Mouse (Mus musculus): ENCODE data around the gene Tmem91. TPM values are rescaled to one million over a fixed set of nuclear protein-coding genes. Genes with fewer than 3 reads are reported as not detected.

The Tmem91 gene
- polyA plus RNA-seq, 1 experiment from 2014 or later: 1.4 TPM

DNA sequence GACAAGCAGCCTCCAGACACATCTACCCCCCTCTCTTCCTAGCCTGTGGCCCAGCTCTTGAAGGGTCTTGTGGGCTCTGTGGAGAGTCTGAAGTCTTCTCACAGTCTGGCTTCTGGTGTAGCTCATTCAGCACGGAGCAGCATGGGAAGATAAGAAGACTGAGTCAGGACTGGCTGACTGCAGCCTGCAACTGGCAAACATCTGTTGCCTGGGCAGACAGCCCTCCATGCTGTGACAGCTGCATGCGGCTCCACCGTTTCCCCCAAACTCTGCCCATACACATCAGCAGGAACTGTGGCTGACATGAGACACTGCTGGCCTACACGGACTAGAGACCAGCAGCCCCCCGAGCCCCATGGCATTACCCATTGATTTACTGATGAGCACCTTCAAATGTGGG lies 50.1 kb downstream of the Tmem91 start:
- no peak overlapping the region for H3K4me3 ChIP-seq
- no peak overlapping the region for H3K9ac ChIP-seq
- peak overlapping the region; percentile 61 for H3K27ac ChIP-seq (replicated peaks)
- H3K36me3 ChIP-seq: peaks cover 56% of the 10 kb centered on the region
- no peak overlapping the region for H3K4me2 ChIP-seq
- WGBS: 44% methylated on average over 5 of the region's 5 CpGs
- H3K27me3 ChIP-seq (replicated peaks): 0 out of 2 replicates have a peak, but pooled peaks cover 8% of the 10 kb centered on the region
- peaks cover 58% of the 10 kb centered on the region for H3K4me1 ChIP-seq
- no peak for ATAC-seq (ENCODE audit: extremely low read depth, insufficient number of reproducible peaks, low FRiP score, low TSS enrichment)
- no peaks in the 10 kb centered on the region for H3K9me3 ChIP-seq

DNA sequence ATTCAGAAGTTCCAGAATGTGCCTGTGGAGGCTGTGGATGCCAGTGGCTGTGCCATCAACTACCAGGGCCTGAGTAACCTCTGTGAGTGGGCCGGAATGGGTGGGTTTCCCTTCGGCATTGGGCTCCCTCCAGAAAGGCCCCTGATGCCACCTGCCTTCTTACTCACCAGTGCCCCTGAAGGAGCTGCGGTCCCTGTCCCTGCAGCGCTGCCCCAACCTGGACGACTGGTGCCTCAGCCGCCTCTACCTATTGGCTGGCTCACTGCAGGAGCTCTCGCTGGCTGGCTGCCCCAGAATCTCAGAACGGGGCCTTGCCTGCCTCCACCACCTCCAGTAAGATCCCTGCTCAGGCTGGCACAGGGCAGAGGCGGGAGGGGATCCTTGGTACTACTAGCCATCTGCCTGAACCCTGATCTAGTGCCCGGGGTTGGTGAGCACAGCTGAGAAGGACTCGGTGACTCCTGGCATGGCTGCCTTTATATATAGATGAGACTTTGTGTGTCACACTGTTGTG lies 51.1 kb downstream of the Tmem91 start:
- H3K4me2 ChIP-seq: no peak overlapping the region

DNA sequence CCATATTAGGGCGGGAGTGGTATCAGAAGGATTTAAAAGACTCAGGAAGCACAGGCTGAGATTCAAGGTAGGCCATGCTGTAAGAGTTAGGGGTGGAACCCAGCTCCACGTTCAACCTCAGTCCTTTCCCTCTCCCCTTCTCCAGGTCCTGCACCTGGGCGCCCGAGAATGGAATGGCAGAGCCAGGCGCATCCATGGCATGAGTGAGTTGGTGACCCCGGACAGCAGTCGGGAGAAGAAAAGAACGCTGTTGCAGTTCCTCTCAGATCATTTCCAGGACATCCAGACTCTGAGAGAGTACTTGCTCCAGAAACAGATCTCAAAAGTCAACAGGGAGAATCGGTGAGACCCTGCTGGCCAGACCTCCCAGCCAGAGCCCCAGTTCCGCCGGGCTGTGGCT lies 54.2 kb downstream of the Tmem91 start:
- 86% methylated on average over 11 of the region's 11 CpGs for WGBS
- H3K27me3 ChIP-seq (replicated peaks): 0 out of 2 replicates have a peak, but pooled peaks cover 10% of the 10 kb centered on the region
- H3K9me3 ChIP-seq: no peaks in the 10 kb centered on the region
- H3K4me3 ChIP-seq: no peak overlapping the region
- H3K4me2 ChIP-seq: no peak overlapping the region
- peaks cover 33% of the 10 kb centered on the region for H3K4me1 ChIP-seq
- no peak overlapping the region for H3K27ac ChIP-seq (replicated peaks)
- no peak for ATAC-seq (ENCODE audit: extremely low read depth, insufficient number of reproducible peaks, low FRiP score, low TSS enrichment)
- H3K36me3 ChIP-seq: peaks cover 49% of the 10 kb centered on the region
- H3K9ac ChIP-seq: no peak overlapping the region

More for the DNA sequence above, 51.1 kb downstream of the Tmem91 start:
- H3K9me3 ChIP-seq: no peaks in the 10 kb centered on the region
- H3K27ac ChIP-seq (replicated peaks): peak overlapping the region; percentile 61; the same call in 1 of the 2 replicates
- H3K27me3 ChIP-seq (replicated peaks): 0 out of 2 replicates have a peak, but pooled peaks cover 7% of the 10 kb centered on the region
- no peak for ATAC-seq (ENCODE audit: extremely low read depth, insufficient number of reproducible peaks, low FRiP score, low TSS enrichment)
- peaks cover 50% of the 10 kb centered on the region for H3K36me3 ChIP-seq
- H3K4me3 ChIP-seq: no peak overlapping the region
- 76% methylated on average over 11 of the region's 11 CpGs for WGBS
- H3K4me1 ChIP-seq: peaks cover 60% of the 10 kb centered on the region
- no peak overlapping the region for H3K9ac ChIP-seq

DNA sequence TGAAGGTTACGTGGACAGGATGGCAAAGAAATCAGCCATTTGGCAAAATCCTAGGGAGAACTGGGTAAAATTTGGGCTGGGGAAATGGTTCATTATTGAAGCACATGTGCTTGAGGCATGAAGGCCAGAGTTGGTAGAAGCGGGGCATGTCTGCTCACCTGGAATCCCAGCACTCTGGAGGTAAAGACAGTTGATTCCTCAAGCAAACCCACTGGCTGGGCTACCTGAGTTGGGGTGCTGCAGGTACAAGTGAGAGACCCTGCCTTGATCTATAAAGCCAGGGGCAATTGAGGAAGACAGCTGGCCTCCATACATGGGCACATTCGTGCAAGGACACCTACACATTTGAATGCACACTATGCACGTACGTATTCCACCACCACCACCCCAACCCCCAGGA lies 54.9 kb downstream of the Tmem91 start:
- peak overlapping the region; percentile 80 for H3K4me3 ChIP-seq
- H3K9me3 ChIP-seq: no peaks in the 10 kb centered on the region
- peaks cover 43% of the 10 kb centered on the region for H3K36me3 ChIP-seq
- H3K27ac ChIP-seq (replicated peaks): no peak overlapping the region
- 91% methylated on average over 5 of the region's 5 CpGs for WGBS
- peak overlapping the region; percentile 79 for H3K4me2 ChIP-seq
- no peak for ATAC-seq (ENCODE audit: extremely low read depth, insufficient number of reproducible peaks, low FRiP score, low TSS enrichment)
- peak overlapping the region; percentile 83 for H3K9ac ChIP-seq
- 0 out of 2 replicates have a peak, but pooled peaks cover 10% of the 10 kb centered on the region for H3K27me3 ChIP-seq (replicated peaks)
- H3K4me1 ChIP-seq: peaks cover 27% of the 10 kb centered on the region

- Histone ChIP-seq H3K4me1 (peaks cover 23% of the 10 kb centered on the region), H3K4me2 (peak overlapping the region; percentile 79), H3K27ac (replicated peaks) (peak overlapping the region; percentile 76; the same call in 1 of the 2 replicates), H3K9ac (peak overlapping the region; percentile 83), H3K36me3 (peaks cover 38% of the 10 kb centered on the region), H3K4me3 (peak overlapping the region; percentile 80), H3K9me3 (no peaks in the 10 kb centered on the region), H3K27me3 (replicated peaks) (0 out of 2 replicates have a peak, but pooled peaks cover 10% of the 10 kb centered on the region)
- ATAC-seq (ENCODE audit: extremely low read depth, insufficient number of reproducible peaks, low FRiP score, low TSS enrichment): no peak
- 23% methylated on average over 5 of the region's 5 CpGs for WGBS
Measured at GRCm38 (mm10) chr7:25619722-25619991, 55.3 kb downstream of the Tmem91 start.

Other genes with a start within 250 kb of the Tmem91 start
- gene Ceacam1, start 197.6 kb downstream of the Tmem91 start, polyA plus RNA-seq (2015; fragmentation: Nextera tagmentation; extraction: Ambion mirVana): 2.6 and 2.9 TPM in 2 replicates
- gene Ceacam2, start 135.3 kb downstream of the Tmem91 start, polyA plus RNA-seq (2015; fragmentation: Nextera tagmentation; extraction: Ambion mirVana): 0.05 TPM in 1 of 2 replicates, not detected in the other
- not detected in 2 replicates for gene Erich4, start 59.3 kb downstream of the Tmem91 start, polyA plus RNA-seq (2015; fragmentation: Nextera tagmentation; extraction: Ambion mirVana)
- gene Dmac2, start 55.8 kb downstream of the Tmem91 start, polyA plus RNA-seq (2015; fragmentation: Nextera tagmentation; extraction: Ambion mirVana): 49.5 and 57.7 TPM in 2 replicates
- 5.7 and 5.8 TPM in 2 replicates for gene B3gnt8, start 48.5 kb downstream of the Tmem91 start, polyA plus RNA-seq (2015; fragmentation: Nextera tagmentation; extraction: Ambion mirVana)
- 56.3 and 56.9 TPM in 2 replicates for gene Bckdha, start 16.2 kb downstream of the Tmem91 start, polyA plus RNA-seq (2015; fragmentation: Nextera tagmentation; extraction: Ambion mirVana)
- 40.4 and 42.1 TPM in 2 replicates for gene Exosc5, start 16.0 kb downstream of the Tmem91 start, polyA plus RNA-seq (2015; fragmentation: Nextera tagmentation; extraction: Ambion mirVana)
- 30.8 and 32.8 TPM in 2 replicates for gene B9d2, start 5.6 kb upstream of the Tmem91 start, polyA plus RNA-seq (2015; fragmentation: Nextera tagmentation; extraction: Ambion mirVana)
- gene Tgfb1, start 11.8 kb upstream of the Tmem91 start, polyA plus RNA-seq (2015; fragmentation: Nextera tagmentation; extraction: Ambion mirVana): 4.3 TPM in 2 replicates
- gene Ccdc97, start 43.9 kb upstream of the Tmem91 start, polyA plus RNA-seq (2015; fragmentation: Nextera tagmentation; extraction: Ambion mirVana): 19.7 and 22.1 TPM in 2 replicates
- gene Hnrnpul1, start 79.6 kb upstream of the Tmem91 start, polyA plus RNA-seq (2015; fragmentation: Nextera tagmentation; extraction: Ambion mirVana): 38.1 and 38.8 TPM in 2 replicates
- 47.3 and 48.6 TPM in 2 replicates for gene Axl, start 113.5 kb upstream of the Tmem91 start, polyA plus RNA-seq (2015; fragmentation: Nextera tagmentation; extraction: Ambion mirVana)
- 2.7 and 3.0 TPM in 2 replicates for gene Cyp2s1, start 141.7 kb upstream of the Tmem91 start, polyA plus RNA-seq (2015; fragmentation: Nextera tagmentation; extraction: Ambion mirVana)
- gene Cyp2b10, start 222.5 kb upstream of the Tmem91 start, polyA plus RNA-seq (2015; fragmentation: Nextera tagmentation; extraction: Ambion mirVana): not detected in 2 replicates

Data from heart, embryonic 13.5 days (tissue).